Mouse (Mus musculus) hindbrain, embryonic 16.5 days (tissue): ENCODE measurements around the gene Trappc10. TPM values are rescaled to one million over a fixed set of nuclear protein-coding genes. Genes with fewer than 3 reads are reported as not detected.

Experiments used
- ATAC-seq: fragments of 200-750 bp; cut with Nextera tagmentation; 2 replicates; pipeline ENCODE4 v1.8.0; 2017; ENCODE audit warnings: moderate TSS enrichment, moderate library complexity
- H3K27ac ChIP-seq: fragments of 300-500 bp; sonication (generic); 2 replicates; pipeline ENCODE4 v1.5.1; 2014; ENCODE audit warnings: low read depth, mild to moderate bottlenecking, control low read depth, low read length, moderate library complexity
- H3K27me3 ChIP-seq: fragments of 300-500 bp; sonication (generic); replicated peaks from 2 replicates; pipeline ENCODE4 v1.6.1; 2014; ENCODE audit warnings: low read length; ENCODE audit not compliant: control insufficient read depth, insufficient read depth
- H3K36me3 ChIP-seq: fragments of 300-500 bp; sonication (generic); 2 replicates; pipeline ENCODE4 v1.6.1; 2014; ENCODE audit warnings: mild to moderate bottlenecking, low read length, moderate library complexity, mixed read lengths; ENCODE audit not compliant: control insufficient read depth, insufficient read depth
- H3K4me1 ChIP-seq: fragments of 300-500 bp; sonication (generic); 2 replicates; pipeline ENCODE4 v1.6.1; 2014; ENCODE audit warnings: low read depth, low read length; ENCODE audit not compliant: control insufficient read depth, insufficient read depth
- H3K4me2 ChIP-seq: fragments of 300-500 bp; sonication (generic); 2 replicates; pipeline ENCODE4 v1.6.1; 2014; ENCODE audit warnings: mild to moderate bottlenecking, low read length, control low read depth, moderate library complexity
- H3K4me3 ChIP-seq: fragments of 300-500 bp; sonication (generic); 2 replicates; pipeline ENCODE4 v1.5.1; 2014; ENCODE audit warnings: mild to moderate bottlenecking, low read length, control low read depth, moderate library complexity
- H3K9ac ChIP-seq: fragments of 300-500 bp; sonication (generic); 2 replicates; pipeline ENCODE4 v1.6.1; 2014; ENCODE audit warnings: low read depth, mild to moderate bottlenecking, control low read depth, low read length, moderate library complexity
- H3K9me3 ChIP-seq: fragments of 300-500 bp; sonication (generic); 2 replicates; pipeline ENCODE4 v1.6.1; 2014; ENCODE audit warnings: mild to moderate bottlenecking, low read length, moderate library complexity; ENCODE audit not compliant: control insufficient read depth
- WGBS: fragments of 180-500 bp; shearing (Covaris S2); extraction: QIAGEN DNeasy Blood & Tissue Kit; methylation state at CpG from one replicate; pipeline ENCODE4 v1.1.7; 2014; 5-methylcytosine and 5-hydroxymethylcytosine counted together
- polyA plus RNA-seq: library from polyadenylated mRNA; unstranded; fragments of >200 nt; fragmentation: Nextera tagmentation; extraction: Ambion mirVana; gene quantifications from 2 replicates; pipeline ENCODE4 v1.2.1, GENCODE M21; 2015

Gene Trappc10
- polyA plus RNA-seq, 1 experiment from 2014 or later, result 11.3 TPM

GRCm38 (mm10) chr10:78171057-78171456, 73.4 kb downstream of the Trappc10 start:
- Histone ChIP-seq H3K36me3 (peaks cover 40% of the 10 kb centered on the region), H3K4me1 (peaks cover 20% of the 10 kb centered on the region), H3K27ac (no peak overlapping the region), H3K4me2 (no peak overlapping the region), H3K9me3 (no peaks in the 10 kb centered on the region), H3K9ac (no peak overlapping the region), H3K27me3 (no peaks in the 10 kb centered on the region), H3K4me3 (no peak overlapping the region)
- no peak for ATAC-seq
- WGBS, result 91% methylated on average over 7 of the region's 7 CpGs

- H3K27me3 ChIP-seq, result no peaks in the 10 kb centered on the region
Observed at GRCm38 (mm10) chr10:78170445-78170844, 74.0 kb downstream of the Trappc10 start.

GRCm38 (mm10) chr10:78169281-78170042, 75.0 kb downstream of the Trappc10 start, which contains the start of gene D10Jhu81e:
Gene D10Jhu81e (minus strand): TSS chr10:78169782.
- WGBS, result 2% methylated on average over 50 of the region's 50 CpGs
- H3K4me2 ChIP-seq, result peak within 1 kb of the TSS; percentile 87
- peaks cover 20% of the 10 kb centered on the region for H3K4me1 ChIP-seq
- peak within 1 kb of the TSS; percentile 74 for H3K27ac ChIP-seq
- ATAC-seq, result peak; percentile 96
- peak within 1 kb of the TSS; percentile 91 for H3K9ac ChIP-seq
- peak within 1 kb of the TSS; percentile 89 for H3K4me3 ChIP-seq
- H3K9me3 ChIP-seq, result no peaks in the 10 kb centered on the region
- peaks cover 29% of the 10 kb centered on the region for H3K36me3 ChIP-seq
- no peaks in the 10 kb centered on the region for H3K27me3 ChIP-seq

More at GRCm38 (mm10) chr10:78170445-78170844, 74.0 kb downstream of the Trappc10 start:
- ATAC-seq, result no peak
- peak overlapping the region; percentile 58 for H3K9ac ChIP-seq
- H3K4me2 ChIP-seq, result peak overlapping the region; percentile 87
- WGBS, result 61% methylated on average over 2 of the region's 2 CpGs
- H3K4me3 ChIP-seq, result no peak overlapping the region; the same call in 1 of the 2 replicates
- peaks cover 20% of the 10 kb centered on the region for H3K4me1 ChIP-seq
- peaks cover 34% of the 10 kb centered on the region for H3K36me3 ChIP-seq
- peak overlapping the region; percentile 70 for H3K27ac ChIP-seq
- no peaks in the 10 kb centered on the region for H3K9me3 ChIP-seq

- peak overlapping the region; percentile 91 for H3K9ac ChIP-seq
- no peak overlapping the region for H3K27ac ChIP-seq
- no peaks in the 10 kb centered on the region for H3K9me3 ChIP-seq
- peaks cover 20% of the 10 kb centered on the region for H3K4me1 ChIP-seq
- peak overlapping the region; percentile 87 for H3K4me2 ChIP-seq
- peak overlapping the region; percentile 89 for H3K4me3 ChIP-seq
- peaks cover 28% of the 10 kb centered on the region for H3K36me3 ChIP-seq
- 87% methylated on average over 11 of the region's 11 CpGs for WGBS
- H3K27me3 ChIP-seq, result no peaks in the 10 kb centered on the region
- no peak for ATAC-seq
Observed at GRCm38 (mm10) chr10:78168792-78169191, 75.6 kb downstream of the Trappc10 start.

- no peak overlapping the region for H3K9ac ChIP-seq
- peaks cover 18% of the 10 kb centered on the region; the same call in 1 of the 2 replicates for H3K36me3 ChIP-seq
- no peaks in the 10 kb centered on the region for H3K9me3 ChIP-seq
- no peak overlapping the region for H3K4me3 ChIP-seq
- no peak for ATAC-seq
- H3K27me3 ChIP-seq, result no peaks in the 10 kb centered on the region
- H3K27ac ChIP-seq, result no peak overlapping the region
- peaks cover 20% of the 10 kb centered on the region for H3K4me1 ChIP-seq
- no peak overlapping the region for H3K4me2 ChIP-seq
Observed at GRCm38 (mm10) chr10:78167775-78168174, 76.7 kb downstream of the Trappc10 start.

GRCm38 (mm10) chr10:78167333-78167732, 77.1 kb downstream of the Trappc10 start:
- H3K36me3 ChIP-seq, result peaks cover 20% of the 10 kb centered on the region; the same call in 1 of the 2 replicates
- ATAC-seq, result no peak
- H3K4me3 ChIP-seq, result no peak overlapping the region
- H3K27me3 ChIP-seq, result no peaks in the 10 kb centered on the region
- WGBS, result 86% methylated on average over 7 of the region's 7 CpGs
- no peak overlapping the region for H3K9ac ChIP-seq
- no peak overlapping the region for H3K4me2 ChIP-seq
- no peak overlapping the region for H3K27ac ChIP-seq
- H3K9me3 ChIP-seq, result no peaks in the 10 kb centered on the region
- peaks cover 20% of the 10 kb centered on the region for H3K4me1 ChIP-seq

- Histone ChIP-seq H3K4me3 (no peak overlapping the region), H3K27me3 (no peaks in the 10 kb centered on the region), H3K4me1 (peaks cover 20% of the 10 kb centered on the region), H3K9me3 (no peaks in the 10 kb centered on the region), H3K9ac (no peak overlapping the region), H3K36me3 (peaks cover 16% of the 10 kb centered on the region), H3K4me2 (no peak overlapping the region), H3K27ac (no peak overlapping the region)
- ATAC-seq, result no peak
- WGBS, result 92% methylated on average over 21 of the region's 21 CpGs
Observed at GRCm38 (mm10) chr10:78165256-78166005, 79.0 kb downstream of the Trappc10 start.

GRCm38 (mm10) chr10:78164786-78165185, 79.7 kb downstream of the Trappc10 start:
- peaks cover 16% of the 10 kb centered on the region for H3K4me1 ChIP-seq
- WGBS, result 92% methylated on average over 12 of the region's 12 CpGs
- ATAC-seq, result no peak
- no peaks in the 10 kb centered on the region for H3K27me3 ChIP-seq
- H3K4me3 ChIP-seq, result no peak overlapping the region
- no peak overlapping the region for H3K4me2 ChIP-seq
- H3K36me3 ChIP-seq, result peaks cover 16% of the 10 kb centered on the region
- no peak overlapping the region for H3K9ac ChIP-seq
- H3K9me3 ChIP-seq, result no peaks in the 10 kb centered on the region
- no peak overlapping the region for H3K27ac ChIP-seq

GRCm38 (mm10) chr10:78163923-78164322, 80.5 kb downstream of the Trappc10 start:
- Histone ChIP-seq H3K4me1 (peaks cover 19% of the 10 kb centered on the region), H3K27me3 (no peaks in the 10 kb centered on the region), H3K4me2 (no peak overlapping the region), H3K27ac (no peak overlapping the region), H3K4me3 (no peak overlapping the region), H3K9ac (no peak overlapping the region), H3K9me3 (no peaks in the 10 kb centered on the region), H3K36me3 (peaks cover 16% of the 10 kb centered on the region)
- 32% methylated on average over 4 of the region's 4 CpGs for WGBS
- no peak for ATAC-seq
